Mouse (Mus musculus) regulatory T cell (primary cell): ENCODE measurements around the gene Tvp23a.

Experiments used
- in situ Hi-C: fragments of 300-600 bp; cut with MboI, MseI; formaldehyde crosslinking; loops from one replicate; pipeline ENCODE4 v1.15.1; 2025; ENCODE audit warnings: high pct_unique_total_duplicates

The Tvp23a gene

GRCm38 (mm10) chr16:10447264-10447594 lies at the start of gene Tvp23a:
Tvp23a (minus strand) TSS chr16:10447362.
- in situ Hi-C loops, result no loop called here

GRCm38 (mm10) chr16:10495824-10496298 lies 48.7 kb upstream of the Tvp23a start:
- in situ Hi-C loops, result loop anchor here (25.0 kb wide), 1 partner anchor 1491 kb away; the partner anchor contains the start of gene Shisa9

- in situ Hi-C loops, result loop anchor here (25.0 kb wide), 1 partner anchor 1495 kb away; the partner anchor contains the start of gene Shisa9
Observed at GRCm38 (mm10) chr16:10492587-10492986, 45.4 kb upstream of the Tvp23a start.

- in situ Hi-C loops, result loop anchor here (25.0 kb wide), 1 partner anchor 1496 kb away; the partner anchor contains the start of gene Shisa9
Observed at GRCm38 (mm10) chr16:10491716-10492115, 44.6 kb upstream of the Tvp23a start.

GRCm38 (mm10) chr16:10490503-10491150 lies 43.5 kb upstream of the Tvp23a start:
- in situ Hi-C loops, result loop anchor here (25.0 kb wide), 1 partner anchor 1497 kb away; the partner anchor contains the start of gene Shisa9

- in situ Hi-C loops, result loop anchor here (25.0 kb wide), 1 partner anchor 1497 kb away; the partner anchor contains the start of gene Shisa9
Observed at GRCm38 (mm10) chr16:10489904-10490457, 42.8 kb upstream of the Tvp23a start.

GRCm38 (mm10) chr16:10489483-10489882 lies 42.3 kb upstream of the Tvp23a start:
- in situ Hi-C loops, result loop anchor here (25.0 kb wide), 1 partner anchor 1498 kb away; the partner anchor contains the start of gene Shisa9

- in situ Hi-C loops, result loop anchor here (25.0 kb wide), 1 partner anchor 1498 kb away; the partner anchor contains the start of gene Shisa9
Observed at GRCm38 (mm10) chr16:10488769-10489481, 41.8 kb upstream of the Tvp23a start.

GRCm38 (mm10) chr16:10487895-10488493 lies 40.8 kb upstream of the Tvp23a start:
- in situ Hi-C loops, result loop anchor here (25.0 kb wide), 1 partner anchor 1499 kb away; the partner anchor contains the start of gene Shisa9

- in situ Hi-C loops, result loop anchor here (25.0 kb wide), 1 partner anchor 1500 kb away; the partner anchor contains the start of gene Shisa9
Observed at GRCm38 (mm10) chr16:10486993-10487392, 39.8 kb upstream of the Tvp23a start.

- in situ Hi-C loops, result loop anchor here (25.0 kb wide), 1 partner anchor 1505 kb away; the partner anchor contains the start of gene Shisa9
Observed at GRCm38 (mm10) chr16:10482343-10482742, 35.2 kb upstream of the Tvp23a start.

GRCm38 (mm10) chr16:10479857-10480256 lies 32.7 kb upstream of the Tvp23a start, which contains the start of gene Ciita:
Ciita (plus strand) TSS chr16:10480059.
- in situ Hi-C loops, result loop anchor here (25.0 kb wide), 1 partner anchor 1507 kb away; the partner anchor contains the start of gene Shisa9

GRCm38 (mm10) chr16:10475919-10476318 lies 28.8 kb upstream of the Tvp23a start:
- in situ Hi-C loops, result loop anchor here (25.0 kb wide), 1 partner anchor 1511 kb away; the partner anchor contains the start of gene Shisa9

GRCm38 (mm10) chr16:10474956-10475355 lies 27.8 kb upstream of the Tvp23a start:
- in situ Hi-C loops, result loop anchor here (25.0 kb wide), 1 partner anchor 1512 kb away; the partner anchor contains the start of gene Shisa9

- in situ Hi-C loops, result no loop called here
Observed at GRCm38 (mm10) chr16:10471950-10472349, 24.8 kb upstream of the Tvp23a start.

- in situ Hi-C loops, result no loop called here
Observed at GRCm38 (mm10) chr16:10468201-10468600, 21.0 kb upstream of the Tvp23a start.

GRCm38 (mm10) chr16:10467391-10468107 lies 20.4 kb upstream of the Tvp23a start:
- in situ Hi-C loops, result no loop called here

- in situ Hi-C loops, result no loop called here
Observed at GRCm38 (mm10) chr16:10465011-10465681, 18.0 kb upstream of the Tvp23a start.

- in situ Hi-C loops, result no loop called here
Observed at GRCm38 (mm10) chr16:10461178-10461577, 14.0 kb upstream of the Tvp23a start.

GRCm38 (mm10) chr16:10460188-10460587 lies 13.0 kb upstream of the Tvp23a start:
- in situ Hi-C loops, result no loop called here
